Mouse (Mus musculus) forebrain, postnatal 0 days (tissue): Measurements from ENCODE around the gene Dcst2. TPM values are rescaled to one million over a fixed set of nuclear protein-coding genes. Genes with fewer than 3 reads are reported as not detected.

Experiments used
- ATAC-seq: fragments of 200-750 bp; cut with Nextera tagmentation; 2 replicates; pipeline ENCODE4 v1.8.0; 2017; ENCODE audit warnings: mild to moderate bottlenecking, moderate library complexity
- DNase-seq: peaks from one replicate; pipeline ENCODE4 v3.0.0-alpha.2; 2015
- H3K27ac ChIP-seq: fragments of 300-500 bp; sonication (generic); 2 replicates; pipeline ENCODE4 v1.5.1; 2014; ENCODE audit warnings: low read depth, mild to moderate bottlenecking, antibody characterized with exemption, low read length, moderate library complexity, mixed read lengths
- H3K27me3 ChIP-seq: fragments of 300-500 bp; sonication (generic); 2 replicates; pipeline ENCODE4 v1.6.1; 2014; ENCODE audit warnings: mild to moderate bottlenecking, low read length, mixed read lengths; ENCODE audit not compliant: insufficient read depth
- H3K36me3 ChIP-seq: fragments of 300-500 bp; sonication (generic); 2 replicates; pipeline ENCODE4 v1.6.1; 2014; ENCODE audit warnings: mild to moderate bottlenecking, moderate library complexity; ENCODE audit not compliant: insufficient read depth
- H3K4me1 ChIP-seq: fragments of 300-500 bp; sonication (generic); 2 replicates; pipeline ENCODE4 v1.6.1; 2014; ENCODE audit warnings: antibody characterized with exemption; ENCODE audit not compliant: insufficient read depth
- H3K4me2 ChIP-seq: fragments of 300-500 bp; sonication (generic); 2 replicates; pipeline ENCODE4 v1.6.1; 2014; ENCODE audit warnings: low read depth, mild to moderate bottlenecking, moderate library complexity
- H3K4me3 ChIP-seq: fragments of 300-500 bp; sonication (generic); 2 replicates; pipeline ENCODE4 v1.5.1; 2014; ENCODE audit warnings: low read depth, low read length, mixed read lengths
- H3K9ac ChIP-seq: fragments of 300-500 bp; sonication (generic); 2 replicates; pipeline ENCODE4 v1.6.1; 2014; ENCODE audit warnings: mild to moderate bottlenecking
- H3K9me3 ChIP-seq: fragments of 300-500 bp; sonication (generic); 2 replicates; pipeline ENCODE4 v1.6.1; 2016; ENCODE audit warnings: low read length
- CTCF ChIP-seq: sonication (generic); IDR thresholded peaks from 2 replicates; pipeline ENCODE4 v1.5.1; 2016; ENCODE audit warnings: antibody characterized with exemption, control low read depth, low read depth
- WGBS: fragments of 180-500 bp; shearing (Covaris S2); extraction: QIAGEN DNeasy Blood & Tissue Kit; methylation state at CpG from one replicate; pipeline ENCODE4 v1.1.7; 2014; 5-methylcytosine and 5-hydroxymethylcytosine counted together
- polyA plus RNA-seq: library from polyadenylated mRNA; unstranded; fragments of >200 nt; fragmentation: Nextera tagmentation; extraction: Ambion mirVana; gene quantifications from 2 replicates; pipeline ENCODE4 v1.2.1, GENCODE M21; 2015
- total RNA-seq: library from RNA; depleted of rRNA; stranded (reverse); fragments of >200 nt; gene quantifications from 2 replicates; pipeline ENCODE4 v1.2.3, GENCODE M21; 2014

Dcst2 gene
- total and polyA plus RNA-seq, 2 experiments from 2014 or later, result 0.19 to 0.56 TPM

DNA sequence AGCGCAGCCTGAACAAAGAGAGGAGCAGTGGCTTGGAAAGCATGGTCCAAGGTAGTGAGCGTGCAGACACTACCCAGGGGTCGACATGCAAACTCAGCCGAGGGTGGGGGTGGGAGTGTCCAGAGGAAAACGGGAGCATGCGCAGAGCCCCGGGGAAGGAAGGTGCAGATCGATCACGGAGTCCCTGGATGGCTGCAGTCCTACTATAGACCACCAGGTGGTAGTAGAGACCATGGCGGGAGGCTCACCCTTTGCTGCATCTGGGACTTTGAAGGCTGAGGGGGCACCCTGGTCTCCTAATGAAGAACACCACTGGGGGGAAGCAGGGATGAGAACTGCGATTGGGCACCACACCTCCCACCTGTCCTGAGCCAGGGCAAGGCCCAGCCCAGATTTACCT is 21.3 kb upstream of the Dcst2 start:
- DNase-seq (peak; percentile 90), ATAC-seq (peak; percentile 57)
- H3K27me3 ChIP-seq, result no peaks in the 10 kb centered on the region
- peaks cover 14% of the 10 kb centered on the region; the same call in 1 of the 2 replicates for H3K36me3 ChIP-seq
- peak overlapping the region; percentile 62 for H3K4me2 ChIP-seq
- peak; percentile 99 for TF ChIP-seq CTCF
- peak overlapping the region; percentile 25; the same call in 1 of the 2 replicates for H3K4me3 ChIP-seq
- no peaks in the 10 kb centered on the region for H3K9me3 ChIP-seq
- no peak overlapping the region for H3K27ac ChIP-seq
- peak overlapping the region; percentile 33 for H3K9ac ChIP-seq
- 0 out of 2 replicates have a peak, but pooled peaks cover 10% of the 10 kb centered on the region for H3K4me1 ChIP-seq
- WGBS, result 2% methylated on average over 11 of the region's 11 CpGs

DNA sequence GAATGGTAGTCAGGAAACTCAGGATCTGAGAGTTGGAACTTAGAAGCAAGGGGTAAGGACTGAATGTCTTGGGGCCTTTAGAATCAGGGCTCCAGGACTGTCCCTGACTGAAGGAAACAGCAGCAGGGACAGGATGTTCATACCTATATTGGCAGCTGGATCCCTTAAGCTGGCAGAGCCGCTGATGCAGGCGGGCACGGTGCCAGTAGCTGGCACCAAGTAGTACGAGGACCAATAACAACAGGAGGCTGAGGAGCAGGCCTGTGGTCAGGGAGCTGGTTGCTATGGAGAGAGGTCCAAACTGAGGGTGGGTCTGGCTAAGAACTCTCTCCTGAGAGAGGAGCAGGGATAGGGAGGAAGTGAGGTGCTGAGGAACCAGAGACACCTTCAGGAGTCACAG is 20.0 kb upstream of the Dcst2 start:
- TF ChIP-seq CTCF, result no peak
- no peak overlapping the region for H3K9ac ChIP-seq

GRCm38 (mm10) chr3:89343279-89343678 is 18.5 kb upstream of the Dcst2 start:
- peaks cover 16% of the 10 kb centered on the region; the same call in 1 of the 2 replicates for H3K36me3 ChIP-seq
- no peak overlapping the region for H3K4me2 ChIP-seq
- H3K4me1 ChIP-seq, result 0 out of 2 replicates have a peak, but pooled peaks cover under 1% of the 10 kb centered on the region
- no peaks in the 10 kb centered on the region for H3K27me3 ChIP-seq
- no peak overlapping the region for H3K27ac ChIP-seq
- 72% methylated on average over 7 of the region's 7 CpGs for WGBS
- no peak overlapping the region for H3K9ac ChIP-seq
- no peaks in the 10 kb centered on the region for H3K9me3 ChIP-seq
- ATAC-seq (no peak), DNase-seq (no peak)
- no peak for TF ChIP-seq CTCF
- no peak overlapping the region for H3K4me3 ChIP-seq

More for the DNA sequence above, 20.0 kb upstream of the Dcst2 start:
- H3K4me3 ChIP-seq, result no peak overlapping the region
- H3K27me3 ChIP-seq, result no peaks in the 10 kb centered on the region
- no peak for DNase-seq
- no peak for ATAC-seq
- H3K4me2 ChIP-seq, result no peak overlapping the region
- H3K36me3 ChIP-seq, result peaks cover 16% of the 10 kb centered on the region; the same call in 1 of the 2 replicates
- no peak overlapping the region for H3K27ac ChIP-seq
- 0 out of 2 replicates have a peak, but pooled peaks cover 3% of the 10 kb centered on the region for H3K4me1 ChIP-seq
- no peaks in the 10 kb centered on the region for H3K9me3 ChIP-seq
- WGBS, result 47% methylated on average over 4 of the region's 4 CpGs

DNA sequence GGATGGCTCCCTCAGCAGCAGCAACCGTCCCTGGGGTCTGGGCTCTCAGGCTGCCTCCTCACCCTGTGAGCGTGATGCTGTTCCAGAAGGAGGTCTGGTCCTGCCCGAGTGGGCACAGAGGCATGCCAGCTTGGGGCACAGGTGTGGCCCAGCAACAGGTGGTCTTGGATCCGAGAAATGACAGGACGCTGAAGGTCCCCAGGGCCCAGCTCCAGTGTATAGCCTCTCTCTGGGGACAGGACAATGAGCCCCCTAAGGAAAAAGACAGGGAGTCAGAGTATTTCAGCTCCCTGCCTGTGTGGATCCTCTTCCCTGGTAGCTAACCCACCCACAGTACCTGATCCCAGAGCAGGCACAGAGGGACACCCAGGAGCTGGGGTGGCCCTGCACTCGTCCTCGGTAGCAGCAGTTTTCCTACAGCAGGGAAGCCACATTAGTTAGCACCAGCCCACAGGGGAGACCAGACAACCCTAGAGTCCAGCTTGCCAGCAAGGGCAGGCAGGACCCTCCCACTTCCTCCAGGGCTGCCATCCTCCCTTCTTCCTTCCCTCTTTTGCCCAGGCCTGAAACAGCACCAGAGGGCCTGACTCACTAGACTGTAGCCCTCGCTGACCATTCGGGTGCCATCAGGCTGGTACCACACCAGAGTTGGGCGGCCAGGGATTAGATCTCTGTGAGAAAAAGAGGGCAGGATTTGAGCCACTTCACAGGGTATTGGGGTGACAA is 14.8 kb upstream of the Dcst2 start:
- ATAC-seq, result no peak
- H3K4me1 ChIP-seq, result 0 out of 2 replicates have a peak, but pooled peaks cover 6% of the 10 kb centered on the region
- H3K27me3 ChIP-seq, result no peaks in the 10 kb centered on the region
- WGBS, result 87% methylated on average over 10 of the region's 10 CpGs
- no peak overlapping the region for H3K4me2 ChIP-seq
- no peak for DNase-seq
- H3K36me3 ChIP-seq, result peaks cover 11% of the 10 kb centered on the region; the same call in 1 of the 2 replicates
- TF ChIP-seq CTCF, result no peak
- no peak overlapping the region for H3K27ac ChIP-seq
- H3K9ac ChIP-seq, result no peak overlapping the region
- H3K9me3 ChIP-seq, result no peaks in the 10 kb centered on the region
- no peak overlapping the region for H3K4me3 ChIP-seq

GRCm38 (mm10) chr3:89347916-89348315 is 13.9 kb upstream of the Dcst2 start:
- Histone ChIP-seq H3K9me3 (no peaks in the 10 kb centered on the region), H3K9ac (no peak overlapping the region), H3K27ac (no peak overlapping the region), H3K4me1 (0 out of 2 replicates have a peak, but pooled peaks cover 6% of the 10 kb centered on the region), H3K4me3 (no peak overlapping the region), H3K27me3 (no peaks in the 10 kb centered on the region), H3K4me2 (no peak overlapping the region), H3K36me3 (peaks cover 11% of the 10 kb centered on the region; the same call in 1 of the 2 replicates)
- no peak for TF ChIP-seq CTCF
- DNase-seq, result no peak
- ATAC-seq, result no peak
- 68% methylated on average over 1 of the region's 1 CpGs for WGBS

DNA sequence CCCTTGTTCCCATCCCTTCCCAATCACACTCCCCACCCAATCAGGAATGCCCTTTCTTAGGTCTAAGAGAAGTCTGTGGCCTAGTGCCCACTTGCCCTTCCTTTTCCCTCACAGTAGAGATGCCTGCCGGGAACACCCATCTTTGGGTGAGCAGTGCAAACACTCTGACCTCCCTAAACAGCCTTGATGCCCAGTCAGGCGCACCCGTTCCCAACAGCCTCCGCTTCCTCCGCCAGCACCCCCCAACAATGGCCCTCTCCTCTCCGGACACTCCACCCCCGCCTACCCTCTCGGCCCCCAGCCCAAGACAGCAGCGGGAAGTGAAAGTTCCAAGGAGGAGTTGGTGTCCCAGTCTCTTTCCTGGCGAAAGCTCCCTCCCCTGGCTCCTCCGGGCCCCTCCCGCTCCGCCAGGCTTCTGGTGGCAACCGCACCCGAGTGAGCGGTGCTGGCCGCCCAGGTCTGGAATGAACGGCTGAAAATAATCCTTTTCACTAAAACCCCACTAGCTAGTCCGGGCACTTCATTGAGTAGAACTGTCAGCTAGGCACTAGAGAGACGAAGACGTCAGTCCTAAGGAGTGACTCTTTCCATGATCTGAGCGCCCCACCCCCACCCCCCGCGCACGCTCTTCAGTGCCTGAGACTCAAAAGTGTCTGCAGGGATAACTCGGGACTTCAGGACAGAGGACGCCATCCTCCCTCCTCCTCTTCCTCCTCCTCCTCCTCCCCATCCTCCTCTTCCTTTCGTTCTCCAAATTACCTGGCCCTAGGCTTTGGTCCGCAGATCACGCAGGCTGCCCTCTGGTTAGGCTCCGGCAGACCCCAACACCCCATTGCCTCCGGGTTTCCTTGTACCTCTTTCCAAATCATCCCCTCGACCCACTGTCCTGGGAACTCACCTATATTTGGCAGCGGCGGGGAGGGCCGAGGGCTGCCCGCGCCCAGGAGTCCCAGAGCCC is 12.6 kb upstream of the Dcst2 start:
- H3K27ac ChIP-seq, result peak overlapping the region; percentile 85
- H3K9me3 ChIP-seq, result no peaks in the 10 kb centered on the region
- peak overlapping the region; percentile 75 for H3K4me2 ChIP-seq
- WGBS, result 2% methylated on average over 38 of the region's 38 CpGs
- ATAC-seq (peak; percentile 47), DNase-seq (peak; percentile 45)
- no peaks in the 10 kb centered on the region for H3K27me3 ChIP-seq
- TF ChIP-seq CTCF, result no peak
- peaks cover 7% of the 10 kb centered on the region; the same call in 1 of the 2 replicates for H3K36me3 ChIP-seq
- peak overlapping the region; percentile 50 for H3K4me3 ChIP-seq
- peak overlapping the region; percentile 60 for H3K9ac ChIP-seq
- H3K4me1 ChIP-seq, result 0 out of 2 replicates have a peak, but pooled peaks cover 6% of the 10 kb centered on the region
